Mouse (Mus musculus) embryonic facial prominence, embryonic 10.5 days (tissue): ENCODE data around the gene St7. TPM values are rescaled to one million over a fixed set of nuclear protein-coding genes. Genes with fewer than 3 reads are reported as not detected.

ENCODE experiments used
- DNase-seq: peaks from one replicate; pipeline ENCODE4 v3.0.0-alpha.2; 2017; ENCODE audit warnings: low spot score
- H3K27ac ChIP-seq: fragments of 300-500 bp; sonication (generic); replicated peaks from 2 replicates; pipeline ENCODE4 v1.5.1; 2016; ENCODE audit warnings: mild to moderate bottlenecking
- H3K27me3 ChIP-seq: fragments of 300-500 bp; sonication (generic); replicated peaks from 2 replicates; pipeline ENCODE4 v1.6.1; 2016; ENCODE audit warnings: low read depth, mild to moderate bottlenecking; ENCODE audit not compliant: poor library complexity, severe bottlenecking
- H3K36me3 ChIP-seq: fragments of 300-500 bp; sonication (generic); replicated peaks from 2 replicates; pipeline ENCODE4 v1.6.1; 2016; ENCODE audit warnings: mild to moderate bottlenecking, moderate library complexity
- H3K4me1 ChIP-seq: fragments of 300-500 bp; sonication (generic); 2 replicates; pipeline ENCODE4 v1.6.1; 2016
- H3K4me3 ChIP-seq: fragments of 300-500 bp; sonication (generic); 2 replicates; pipeline ENCODE4 v1.5.1; 2016; ENCODE audit warnings: mild to moderate bottlenecking, moderate library complexity
- H3K9me3 ChIP-seq: fragments of 300-500 bp; sonication (generic); 2 replicates; pipeline ENCODE4 v1.6.1; 2016; ENCODE audit warnings: mild to moderate bottlenecking
- WGBS: fragments of 180-500 bp; shearing (Covaris S2); methylation state at CpG from one replicate; pipeline ENCODE4 v1.1.7; 2016; 5-methylcytosine and 5-hydroxymethylcytosine counted together
- polyA plus RNA-seq: library from polyadenylated mRNA; unstranded; fragments of >200 nt; fragmentation: Nextera tagmentation; extraction: Ambion mirVana; gene quantifications from 2 replicates; pipeline ENCODE4 v1.2.1, GENCODE M21; 2016

St7 gene
- polyA plus RNA-seq, 1 experiment from 2014 or later, result 19.0 TPM

DNA sequence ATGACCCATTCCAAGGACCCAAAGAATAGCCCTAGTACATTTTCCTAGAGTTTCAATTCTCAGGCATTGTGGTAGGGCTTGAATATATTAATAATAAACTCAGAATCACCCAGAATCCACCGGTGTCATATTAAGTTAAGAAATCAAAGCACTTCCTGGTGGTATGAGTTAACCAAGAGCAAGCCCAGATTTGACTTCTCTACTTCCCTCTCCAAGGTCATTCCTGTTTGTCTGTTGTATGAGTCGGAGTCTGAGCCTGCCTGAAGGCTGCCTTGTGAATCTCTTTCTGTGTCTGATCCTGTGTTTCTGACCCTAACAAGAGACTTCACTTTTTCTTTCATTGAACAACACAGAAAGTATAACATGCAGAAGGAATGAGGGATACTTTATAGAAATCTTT lies 118.3 kb downstream of the St7 start:
- Histone ChIP-seq H3K27ac (no peak overlapping the region), H3K36me3 (no peaks in the 10 kb centered on the region), H3K4me1 (peaks cover 10% of the 10 kb centered on the region), H3K4me3 (no peak overlapping the region), H3K27me3 (no peaks in the 10 kb centered on the region), H3K9me3 (no peaks in the 10 kb centered on the region)
- DNase-seq, result no peak
- 85% methylated on average over 2 of the region's 2 CpGs for WGBS

DNA sequence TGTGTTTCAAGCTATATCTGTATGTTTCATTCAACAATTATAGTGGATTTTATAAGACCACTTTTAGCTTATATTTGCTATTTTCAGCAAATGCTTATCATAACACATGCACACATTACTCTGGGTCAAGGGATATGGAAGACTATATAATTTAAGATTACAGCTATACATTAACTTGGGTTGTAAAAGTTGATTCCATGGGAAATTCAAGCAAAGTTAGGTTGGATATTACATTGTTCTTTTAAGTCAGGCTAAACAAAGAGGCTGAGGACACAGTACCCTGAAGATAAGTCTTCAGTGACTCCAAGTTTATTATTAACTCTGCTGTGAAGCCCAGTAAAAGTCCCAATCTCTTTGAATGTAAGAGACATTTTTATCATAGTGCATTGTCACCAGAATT lies 118.8 kb downstream of the St7 start:
- H3K27ac ChIP-seq, result no peak overlapping the region
- H3K36me3 ChIP-seq, result no peaks in the 10 kb centered on the region
- no peaks in the 10 kb centered on the region for H3K27me3 ChIP-seq
- no peak for DNase-seq
- H3K9me3 ChIP-seq, result no peaks in the 10 kb centered on the region
- peaks cover 8% of the 10 kb centered on the region for H3K4me1 ChIP-seq
- no peak overlapping the region for H3K4me3 ChIP-seq

DNA sequence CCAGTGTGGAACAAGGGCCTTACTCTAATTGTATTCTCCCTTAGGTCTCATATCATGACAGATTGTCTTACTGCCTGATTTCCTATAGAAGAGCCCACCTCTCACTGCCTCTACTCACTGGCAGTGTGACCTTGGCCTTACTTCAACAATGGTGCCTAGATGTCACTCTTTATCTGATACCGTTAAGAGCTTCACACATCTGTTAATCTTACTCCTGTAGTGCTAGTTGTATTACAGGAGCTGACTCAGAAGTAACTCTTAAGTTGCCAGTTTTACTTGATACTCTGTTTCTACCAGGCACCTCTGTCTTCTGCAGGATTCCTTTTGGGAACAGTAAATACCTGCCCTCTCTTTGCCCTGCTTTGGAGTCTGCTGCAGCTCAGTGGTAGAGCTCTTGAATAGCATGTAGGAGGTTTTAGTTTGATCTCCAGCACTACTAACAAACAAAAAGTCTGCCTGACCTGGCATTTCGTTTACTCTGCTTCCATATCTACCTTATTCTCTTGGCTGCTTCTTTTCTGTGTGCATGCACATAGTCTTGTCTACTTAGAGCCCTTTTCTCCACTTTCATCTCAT lies 121.4 kb downstream of the St7 start:
- no peak for DNase-seq
- Histone ChIP-seq H3K27me3 (no peaks in the 10 kb centered on the region), H3K27ac (no peak overlapping the region), H3K36me3 (no peaks in the 10 kb centered on the region), H3K4me3 (no peak overlapping the region), H3K4me1 (peaks cover 10% of the 10 kb centered on the region), H3K9me3 (no peaks in the 10 kb centered on the region)
- 59% methylated on average over 2 of the region's 2 CpGs for WGBS

DNA sequence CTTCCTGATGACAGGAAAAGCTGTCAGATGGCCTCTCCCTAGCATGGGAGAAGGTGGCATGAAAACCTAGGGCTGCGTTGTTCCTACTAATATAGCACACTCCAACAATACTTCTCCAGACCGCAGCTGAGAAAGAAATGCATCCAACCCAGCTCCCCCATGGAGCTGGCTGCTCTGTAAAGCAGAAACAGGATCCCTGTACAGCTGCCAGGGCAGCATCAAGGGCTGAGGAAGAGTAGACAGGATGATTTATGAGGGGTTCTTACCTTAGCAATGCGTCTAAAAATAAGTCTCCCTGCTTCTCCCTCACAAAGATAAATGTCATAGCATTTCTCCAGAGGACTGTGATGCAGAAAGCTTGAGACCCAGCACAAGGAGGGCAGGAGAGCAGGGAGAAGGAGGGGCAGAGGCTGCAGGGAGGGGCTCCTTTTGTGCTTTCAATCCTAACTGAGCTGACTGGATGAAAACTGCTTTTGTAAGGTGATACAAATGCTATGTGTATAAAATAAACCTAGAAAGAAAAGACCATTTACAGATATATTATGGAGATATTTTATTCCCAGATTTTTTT lies 124.2 kb downstream of the St7 start:
- Histone ChIP-seq H3K36me3 (0 out of 2 replicates have a peak, but pooled peaks cover 5% of the 10 kb centered on the region), H3K27me3 (no peaks in the 10 kb centered on the region), H3K27ac (no peak overlapping the region), H3K4me1 (peaks cover 12% of the 10 kb centered on the region), H3K4me3 (no peak overlapping the region), H3K9me3 (no peaks in the 10 kb centered on the region)
- 47% methylated on average over 3 of the region's 3 CpGs for WGBS
- DNase-seq, result no peak

DNA sequence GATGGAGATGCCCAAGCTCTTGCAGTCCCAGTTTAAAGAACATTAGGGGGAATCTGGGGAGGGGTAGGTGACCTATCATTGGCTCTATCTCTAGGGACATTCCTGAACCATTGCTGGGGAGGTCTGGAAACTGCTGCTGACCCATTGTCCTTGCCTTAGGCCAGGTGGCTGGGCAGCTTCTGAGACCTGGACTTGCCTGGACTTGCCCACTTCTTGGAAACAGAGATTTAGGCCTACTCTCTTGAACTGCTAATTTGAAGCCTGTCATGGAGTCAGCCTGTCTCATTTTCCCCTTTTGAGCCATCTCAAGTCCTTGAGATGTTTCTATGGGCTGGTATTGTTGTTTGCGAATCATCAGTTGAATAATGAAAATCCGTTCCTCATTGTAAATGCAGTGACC lies 130.9 kb downstream of the St7 start:
- no peak for DNase-seq
- Histone ChIP-seq H3K27ac (no peak overlapping the region), H3K4me3 (no peak overlapping the region), H3K27me3 (no peaks in the 10 kb centered on the region), H3K4me1 (peaks cover 3% of the 10 kb centered on the region; the same call in 1 of the 2 replicates), H3K9me3 (no peaks in the 10 kb centered on the region), H3K36me3 (0 out of 2 replicates have a peak, but pooled peaks cover 7% of the 10 kb centered on the region)
- 93% methylated on average over 2 of the region's 2 CpGs for WGBS

DNA sequence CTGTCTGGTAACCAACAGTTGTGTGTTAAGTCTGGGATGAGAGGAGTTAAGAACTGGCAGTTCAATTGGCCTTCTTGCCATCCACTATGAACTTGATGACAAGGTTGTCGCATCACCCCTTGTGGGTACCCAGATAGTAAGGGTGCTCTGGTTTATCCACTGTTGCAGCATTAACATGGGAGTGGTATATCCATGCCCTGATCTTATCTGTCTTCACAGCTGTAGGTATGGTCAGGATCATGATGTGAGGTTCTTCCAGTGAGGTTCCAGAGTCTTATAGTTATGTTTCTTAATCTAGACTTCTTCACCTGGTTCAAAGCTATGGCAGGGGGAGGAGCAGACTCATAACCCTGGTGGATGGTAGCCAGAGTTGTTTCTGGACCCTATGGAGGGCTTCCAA lies 132.0 kb downstream of the St7 start:
- WGBS, result 98% methylated on average over 1 of the region's 1 CpGs
- Histone ChIP-seq H3K4me1 (peaks cover 3% of the 10 kb centered on the region; the same call in 1 of the 2 replicates), H3K4me3 (no peak overlapping the region), H3K27me3 (no peaks in the 10 kb centered on the region), H3K27ac (no peak overlapping the region), H3K36me3 (0 out of 2 replicates have a peak, but pooled peaks cover 7% of the 10 kb centered on the region), H3K9me3 (no peaks in the 10 kb centered on the region)
- DNase-seq, result no peak

DNA sequence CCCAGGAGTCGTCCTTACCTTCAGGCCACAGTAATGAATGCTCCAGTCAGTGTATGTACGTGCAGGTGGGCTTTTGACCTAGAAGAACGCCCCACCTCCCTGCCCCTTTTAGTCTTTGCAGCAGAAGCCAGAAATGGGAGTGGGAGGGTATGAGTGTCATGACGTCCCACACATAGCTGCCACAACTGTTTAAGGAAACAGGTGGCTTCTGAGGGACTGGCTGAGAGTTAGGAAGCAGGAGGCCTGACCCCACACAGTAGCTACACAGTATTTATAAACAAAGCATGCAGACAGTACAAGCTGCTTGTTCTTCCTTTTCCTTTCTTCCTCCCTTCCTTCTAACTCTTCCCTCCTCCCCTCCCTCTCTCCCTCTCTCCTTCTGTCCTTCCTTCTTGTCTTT lies 135.6 kb downstream of the St7 start:
- no peak overlapping the region for H3K27ac ChIP-seq
- DNase-seq, result no peak
- WGBS, result 86% methylated on average over 4 of the region's 4 CpGs
- peaks cover 9% of the 10 kb centered on the region for H3K36me3 ChIP-seq
- H3K27me3 ChIP-seq, result no peaks in the 10 kb centered on the region
- H3K9me3 ChIP-seq, result peaks cover 6% of the 10 kb centered on the region; the same call in 1 of the 2 replicates
- no peaks in the 10 kb centered on the region for H3K4me1 ChIP-seq
- no peak overlapping the region for H3K4me3 ChIP-seq

DNA sequence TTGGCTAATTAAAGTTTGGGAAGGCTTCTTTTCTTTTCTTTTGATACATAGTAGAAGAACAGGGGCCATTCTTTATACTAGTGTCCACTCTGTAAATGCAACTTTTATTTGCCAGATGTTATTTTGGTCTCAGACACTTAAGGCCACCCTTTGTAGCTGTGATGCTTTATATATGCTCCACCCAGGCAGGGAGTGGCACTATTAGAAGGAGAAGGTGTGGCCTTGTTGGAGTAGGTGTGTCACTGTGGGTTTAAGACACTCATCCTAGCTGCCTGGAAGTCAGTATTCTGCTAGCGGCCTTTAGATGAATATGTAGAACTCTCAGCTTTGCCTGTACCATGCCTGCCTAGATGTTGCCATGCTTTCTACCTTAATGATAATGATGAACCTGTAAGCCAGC lies 137.2 kb downstream of the St7 start:
- no peak overlapping the region for H3K4me3 ChIP-seq
- H3K4me1 ChIP-seq, result no peaks in the 10 kb centered on the region
- H3K27ac ChIP-seq, result no peak overlapping the region
- 95% methylated on average over 1 of the region's 1 CpGs for WGBS
- DNase-seq, result no peak
- no peaks in the 10 kb centered on the region for H3K27me3 ChIP-seq
- peaks cover 9% of the 10 kb centered on the region for H3K36me3 ChIP-seq
- peaks cover 6% of the 10 kb centered on the region; the same call in 1 of the 2 replicates for H3K9me3 ChIP-seq

DNA sequence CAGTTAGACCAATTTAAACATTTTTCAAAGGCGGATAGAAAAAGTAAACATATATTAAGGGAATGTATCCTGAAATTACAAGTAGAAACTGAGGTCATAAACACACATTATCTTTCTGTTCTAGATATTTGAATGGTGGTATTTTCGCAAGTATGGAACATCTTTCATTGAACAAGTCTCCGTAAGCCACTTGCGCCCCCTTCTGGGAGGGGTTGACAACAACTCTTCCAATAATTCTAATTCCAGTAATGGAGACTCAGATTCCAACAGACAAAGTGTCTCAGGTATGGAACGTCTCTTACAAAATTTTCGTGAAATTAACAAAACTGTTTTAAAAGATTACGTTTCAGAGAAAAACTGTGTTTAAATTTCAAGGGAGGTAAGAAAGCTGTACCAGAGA lies 141.8 kb downstream of the St7 start:
- 39% methylated on average over 7 of the region's 7 CpGs for WGBS
- peaks cover 6% of the 10 kb centered on the region; the same call in 1 of the 2 replicates for H3K9me3 ChIP-seq

DNA sequence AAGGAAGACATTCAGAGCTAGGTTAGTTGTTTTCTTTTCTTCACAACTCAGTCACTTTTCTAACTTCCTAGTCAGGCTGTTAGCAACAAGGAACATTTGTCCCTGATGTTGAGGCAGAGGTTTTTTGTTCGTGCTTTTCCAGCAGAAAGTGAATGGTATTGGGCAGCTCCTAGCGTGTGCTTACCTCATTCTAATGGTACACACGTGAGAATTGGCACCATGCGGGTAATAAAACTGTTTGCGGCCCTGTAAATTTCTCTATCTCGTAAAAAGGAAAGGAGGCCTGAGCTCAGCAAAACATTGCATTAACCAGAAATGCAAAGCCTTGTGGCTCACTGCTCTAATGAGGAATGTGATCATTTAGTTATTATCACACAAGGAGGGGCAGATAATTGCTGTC lies 143.0 kb downstream of the St7 start:
- 81% methylated on average over 6 of the region's 6 CpGs for WGBS
- H3K4me1 ChIP-seq, result peaks cover 3% of the 10 kb centered on the region; the same call in 1 of the 2 replicates
- H3K27ac ChIP-seq, result no peak overlapping the region
- H3K4me3 ChIP-seq, result no peak overlapping the region
- H3K36me3 ChIP-seq, result peaks cover 4% of the 10 kb centered on the region
- H3K9me3 ChIP-seq, result no peaks in the 10 kb centered on the region
- DNase-seq, result no peak
- H3K27me3 ChIP-seq, result no peaks in the 10 kb centered on the region

More for the DNA sequence above, 141.8 kb downstream of the St7 start:
- DNase-seq, result peak; percentile 67
- H3K27me3 ChIP-seq, result no peaks in the 10 kb centered on the region
- H3K4me1 ChIP-seq, result no peaks in the 10 kb centered on the region
- H3K4me3 ChIP-seq, result no peak overlapping the region
- H3K36me3 ChIP-seq, result peaks cover 9% of the 10 kb centered on the region
- no peak overlapping the region for H3K27ac ChIP-seq

DNA sequence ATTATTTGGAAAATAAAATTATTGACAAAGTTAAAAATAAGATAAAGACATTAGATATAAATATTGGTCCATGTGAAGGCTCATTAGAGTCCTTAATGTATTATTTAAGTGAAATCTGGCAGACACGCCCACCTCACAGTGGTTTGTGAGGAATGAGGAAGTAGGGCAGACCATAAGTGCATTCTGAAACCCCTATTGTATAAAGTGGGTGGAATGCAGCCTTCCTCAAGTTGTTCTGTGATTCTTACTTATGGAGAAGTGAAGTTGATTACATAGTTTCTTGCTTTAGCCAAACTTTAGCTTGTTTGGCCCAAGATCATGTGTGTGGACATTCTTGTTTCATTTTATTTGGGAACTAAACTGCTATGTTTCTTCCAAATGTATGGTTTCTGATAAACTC lies 144.9 kb downstream of the St7 start:
- Histone ChIP-seq H3K9me3 (no peaks in the 10 kb centered on the region), H3K36me3 (peaks cover 6% of the 10 kb centered on the region), H3K4me1 (peaks cover 4% of the 10 kb centered on the region; the same call in 1 of the 2 replicates), H3K27ac (no peak overlapping the region), H3K27me3 (no peaks in the 10 kb centered on the region), H3K4me3 (no peak overlapping the region)
- 84% methylated on average over 1 of the region's 1 CpGs for WGBS
- DNase-seq, result no peak

DNA sequence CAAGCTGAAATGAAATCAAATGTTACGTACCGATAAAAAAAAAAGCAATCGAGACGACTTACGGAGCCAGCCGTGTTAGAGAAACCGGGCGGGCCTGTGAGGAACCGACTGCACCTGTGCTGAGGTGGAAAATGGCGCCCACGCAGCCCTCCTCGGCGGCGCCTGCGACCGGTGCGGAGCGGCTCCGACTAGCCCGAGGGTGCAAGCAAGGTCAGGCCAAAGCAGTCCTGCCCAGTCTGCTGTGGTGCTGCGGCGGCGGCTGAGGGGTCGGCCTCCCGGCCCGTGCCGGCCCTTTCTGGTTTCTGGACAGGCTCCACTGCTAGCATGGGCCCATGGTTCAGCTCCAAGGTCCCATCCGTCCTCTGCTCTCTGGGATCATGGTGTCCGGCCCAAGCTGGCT lies 147.7 kb downstream of the St7 start:
- H3K27ac ChIP-seq, result no peak overlapping the region
- DNase-seq, result peak; percentile 18

DNA sequence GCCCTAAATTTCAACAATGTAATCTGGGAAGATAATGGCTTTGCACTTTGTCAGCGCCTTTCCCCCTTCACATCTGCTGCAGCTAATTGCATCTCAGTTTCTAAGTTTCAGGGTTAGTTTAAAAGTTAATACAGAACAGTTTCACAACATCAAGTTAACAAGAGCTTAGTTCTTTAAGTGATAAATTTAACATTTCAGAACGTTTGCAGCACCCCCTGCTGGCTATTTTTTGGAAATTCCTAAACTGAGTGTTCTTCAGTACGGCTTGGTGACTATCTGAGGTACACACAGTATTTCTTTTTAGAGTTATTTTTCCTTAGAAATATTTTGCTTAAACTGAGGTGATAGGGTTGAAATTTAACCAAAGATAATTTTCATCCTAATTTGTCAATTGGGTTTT lies 150.0 kb downstream of the St7 start:
- 37% methylated on average over 3 of the region's 3 CpGs for WGBS

More for the DNA sequence above, 147.7 kb downstream of the St7 start:
- Histone ChIP-seq H3K27me3 (no peaks in the 10 kb centered on the region), H3K4me1 (peaks cover 4% of the 10 kb centered on the region; the same call in 1 of the 2 replicates), H3K36me3 (peaks cover 6% of the 10 kb centered on the region), H3K9me3 (no peaks in the 10 kb centered on the region), H3K4me3 (no peak overlapping the region)
- WGBS, result 78% methylated on average over 29 of the region's 29 CpGs

More for the DNA sequence above, 150.0 kb downstream of the St7 start:
- Histone ChIP-seq H3K36me3 (peaks cover 6% of the 10 kb centered on the region), H3K27ac (no peak overlapping the region), H3K4me1 (peaks cover 4% of the 10 kb centered on the region; the same call in 1 of the 2 replicates), H3K27me3 (no peaks in the 10 kb centered on the region), H3K9me3 (no peaks in the 10 kb centered on the region), H3K4me3 (no peak overlapping the region)
- no peak for DNase-seq
